Mouse (Mus musculus) regulatory T cell (primary cell): ENCODE results near the gene Ptpn13.

ENCODE experiments used
- in situ Hi-C: fragments of 300-600 bp; cut with MboI, MseI; formaldehyde crosslinking; loops from one replicate; pipeline ENCODE4 v1.15.1; 2025; ENCODE audit warnings: high pct_unique_total_duplicates

The Ptpn13 gene

GRCm38 (mm10) chr5:103516555-103516954 lies 91.6 kb downstream of the Ptpn13 start:
- in situ Hi-C loops = no loop called here

DNA sequence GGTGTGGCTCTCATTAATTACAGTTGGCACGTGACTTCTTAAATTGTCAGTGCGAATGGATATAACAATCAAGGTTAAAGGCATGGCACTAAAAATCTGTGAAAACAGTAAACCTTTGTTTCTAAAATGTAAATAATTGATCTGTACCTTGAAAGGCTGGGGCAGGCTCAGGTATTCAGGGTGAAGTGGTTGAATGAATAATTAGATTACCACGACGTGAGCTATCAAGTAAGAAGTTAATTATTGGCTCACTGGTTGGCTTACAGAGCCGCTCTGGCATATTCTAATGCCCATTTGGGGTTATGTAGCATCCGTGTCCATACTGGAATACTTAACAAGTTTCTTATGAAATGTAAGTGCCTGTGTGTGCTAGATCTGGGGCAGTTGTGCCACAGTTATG lies 92.6 kb downstream of the Ptpn13 start:
- in situ Hi-C loops = no loop called here

GRCm38 (mm10) chr5:103518797-103519468 lies 93.9 kb downstream of the Ptpn13 start:
- in situ Hi-C loops = no loop called here

DNA sequence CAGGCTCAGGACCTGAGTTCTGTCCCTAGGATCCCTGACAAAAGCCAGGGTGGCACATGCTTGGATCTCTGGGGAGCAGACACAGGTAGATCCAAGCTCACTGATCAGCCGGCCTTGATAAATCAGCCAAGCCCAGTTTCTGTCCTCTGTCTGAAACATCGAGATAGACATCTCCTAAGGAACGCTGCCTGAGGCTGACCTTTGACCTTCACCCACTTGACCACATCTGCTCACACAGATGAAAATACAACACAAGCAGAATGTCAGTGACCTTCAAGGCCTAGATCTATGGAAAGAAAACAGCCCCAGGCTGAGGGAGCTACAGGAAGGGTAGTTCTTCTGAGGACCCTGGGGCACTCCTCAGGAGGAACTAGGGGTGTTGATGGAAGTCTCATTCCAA lies 97.4 kb downstream of the Ptpn13 start:
- in situ Hi-C loops = no loop called here

- in situ Hi-C loops = no loop called here
Measured at GRCm38 (mm10) chr5:103526668-103527436, 101.9 kb downstream of the Ptpn13 start.

GRCm38 (mm10) chr5:103527437-103527718 lies 102.4 kb downstream of the Ptpn13 start:
- in situ Hi-C loops = no loop called here

- in situ Hi-C loops = no loop called here
Measured at GRCm38 (mm10) chr5:103530214-103530613, 105.2 kb downstream of the Ptpn13 start.

DNA sequence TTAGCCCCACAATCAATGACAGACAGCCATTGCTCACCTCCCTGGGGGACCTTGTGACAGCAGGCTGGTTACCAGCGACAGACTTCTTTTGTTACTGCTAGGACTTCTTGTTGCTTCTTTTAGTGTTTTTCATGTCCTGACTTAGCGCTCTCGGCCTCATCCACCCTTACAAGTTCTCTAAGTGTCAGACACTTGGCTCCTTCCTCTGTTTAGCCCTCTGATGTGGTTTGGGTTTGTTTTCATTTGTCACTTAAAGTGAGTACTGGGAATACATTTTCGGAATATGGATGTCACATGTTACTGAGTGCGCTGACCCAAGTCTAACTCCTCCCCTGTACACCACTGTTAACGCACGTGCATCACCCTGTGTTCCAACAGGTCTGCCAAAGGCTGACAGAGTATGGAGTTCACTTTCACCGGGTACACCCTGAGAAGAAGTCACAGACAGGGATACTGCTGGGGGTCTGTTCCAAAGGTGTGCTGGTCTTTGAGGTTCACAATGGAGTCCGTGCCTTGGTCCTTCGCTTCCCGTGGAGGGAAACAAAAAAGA lies 107.9 kb downstream of the Ptpn13 start:
- in situ Hi-C loops = no loop called here

DNA sequence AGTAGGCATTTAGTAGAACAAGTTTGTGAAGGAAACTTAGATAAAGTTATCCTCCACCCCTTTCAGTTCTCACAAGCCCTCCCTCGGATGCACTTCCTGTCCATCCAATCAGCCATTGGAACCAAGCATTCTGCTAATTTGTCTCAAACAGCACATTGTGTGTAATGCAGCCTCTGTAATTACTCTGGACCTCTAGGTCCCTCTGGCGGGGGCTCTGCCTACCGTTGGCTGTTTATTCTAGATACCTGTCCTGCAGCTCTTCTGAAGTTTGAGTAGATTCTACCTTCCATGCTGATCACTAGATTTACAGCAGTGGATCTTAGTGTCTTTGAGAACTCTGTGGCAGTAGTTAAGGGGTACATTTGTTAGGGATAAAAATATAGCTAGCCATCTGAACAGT lies 109.5 kb downstream of the Ptpn13 start:
- in situ Hi-C loops = no loop called here

GRCm38 (mm10) chr5:103537429-103537828 lies 112.4 kb downstream of the Ptpn13 start:
- in situ Hi-C loops = no loop called here

GRCm38 (mm10) chr5:103540612-103541011 lies 115.6 kb downstream of the Ptpn13 start:
- in situ Hi-C loops = no loop called here

DNA sequence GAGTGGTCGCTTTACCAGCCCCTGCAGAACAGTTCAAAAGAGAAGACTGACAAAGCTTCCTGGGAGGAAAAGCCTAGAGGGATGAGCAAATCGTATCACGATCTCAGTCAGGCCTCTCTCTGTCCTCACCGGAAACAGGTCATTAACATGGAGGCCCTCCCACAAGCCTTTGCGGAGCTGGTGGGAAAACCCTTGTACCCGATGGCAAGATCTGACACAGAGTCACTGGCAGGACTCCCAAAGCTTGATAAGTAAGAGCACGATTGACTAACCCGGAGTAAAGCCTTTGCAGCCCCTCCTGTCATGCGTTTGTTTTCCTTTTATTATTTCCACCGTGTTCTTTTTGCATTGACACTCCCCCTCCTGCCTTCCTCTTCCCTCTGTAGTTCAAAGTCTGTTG lies 116.1 kb downstream of the Ptpn13 start:
- in situ Hi-C loops = no loop called here

- in situ Hi-C loops = no loop called here
Measured at GRCm38 (mm10) chr5:103541542-103541941, 116.5 kb downstream of the Ptpn13 start.

GRCm38 (mm10) chr5:103545381-103546000 lies 120.5 kb downstream of the Ptpn13 start:
- in situ Hi-C loops = no loop called here

DNA sequence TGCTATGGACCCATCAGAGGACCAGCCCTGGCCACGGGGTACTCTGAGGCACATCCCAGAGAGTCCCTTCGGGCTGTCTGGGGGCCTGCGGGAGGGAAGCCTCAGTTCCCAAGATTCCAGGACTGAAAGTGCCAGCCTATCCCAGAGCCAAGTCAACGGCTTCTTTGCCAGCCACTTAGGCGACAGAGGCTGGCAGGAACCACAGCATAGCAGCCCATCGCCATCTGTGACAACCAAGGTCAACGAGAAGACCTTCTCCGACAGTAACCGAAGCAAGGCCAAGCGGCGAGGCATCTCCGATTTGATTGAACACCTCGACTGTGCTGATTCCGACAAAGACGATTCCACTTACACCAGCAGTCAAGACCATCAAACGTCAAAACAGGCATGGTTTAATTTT lies 129.8 kb downstream of the Ptpn13 start:
- in situ Hi-C loops = no loop called here

- in situ Hi-C loops = no loop called here
Measured at GRCm38 (mm10) chr5:103560546-103560945, 135.6 kb downstream of the Ptpn13 start.

- in situ Hi-C loops = no loop called here
Measured at GRCm38 (mm10) chr5:103568034-103568433, 143.0 kb downstream of the Ptpn13 start.

DNA sequence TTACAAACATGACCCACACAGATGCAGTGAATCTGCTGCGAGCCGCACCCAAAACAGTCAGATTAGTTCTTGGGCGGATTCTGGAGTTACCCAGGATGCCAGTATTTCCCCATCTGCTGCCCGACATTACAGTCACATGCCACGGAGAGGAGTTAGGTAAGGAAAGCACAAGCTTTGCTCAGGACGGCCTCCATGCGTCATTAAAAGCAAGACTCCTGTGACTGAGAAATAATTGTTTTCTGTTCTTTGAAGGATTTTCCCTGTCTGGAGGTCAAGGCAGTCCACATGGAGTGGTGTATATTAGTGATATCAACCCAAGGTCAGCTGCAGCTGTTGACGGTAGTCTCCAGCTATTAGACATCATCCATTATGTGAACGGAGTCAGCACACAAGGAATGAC lies 144.5 kb downstream of the Ptpn13 start:
- in situ Hi-C loops = no loop called here

- in situ Hi-C loops = no loop called here
Measured at GRCm38 (mm10) chr5:103579680-103580420, 154.9 kb downstream of the Ptpn13 start.

DNA sequence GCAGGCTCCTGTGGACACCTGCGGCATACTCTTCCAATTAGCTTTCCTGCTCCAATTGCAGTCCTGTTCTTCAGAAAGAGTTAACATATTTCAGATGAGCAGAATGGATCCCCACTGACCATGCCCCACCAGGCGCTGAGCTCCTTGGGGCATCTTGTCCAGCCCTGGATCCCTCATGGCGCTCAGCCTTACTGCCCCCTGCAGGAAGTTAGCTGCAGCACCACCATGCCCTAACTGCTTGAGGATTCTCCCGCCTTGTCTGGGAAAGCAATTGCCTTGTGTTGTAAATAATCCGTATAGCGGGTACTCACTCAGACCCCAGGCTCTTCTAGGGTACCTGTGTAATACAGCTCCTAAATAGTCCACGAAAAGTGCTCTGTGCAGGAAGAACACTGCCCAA lies 162.2 kb downstream of the Ptpn13 start:
- in situ Hi-C loops = no loop called here

DNA sequence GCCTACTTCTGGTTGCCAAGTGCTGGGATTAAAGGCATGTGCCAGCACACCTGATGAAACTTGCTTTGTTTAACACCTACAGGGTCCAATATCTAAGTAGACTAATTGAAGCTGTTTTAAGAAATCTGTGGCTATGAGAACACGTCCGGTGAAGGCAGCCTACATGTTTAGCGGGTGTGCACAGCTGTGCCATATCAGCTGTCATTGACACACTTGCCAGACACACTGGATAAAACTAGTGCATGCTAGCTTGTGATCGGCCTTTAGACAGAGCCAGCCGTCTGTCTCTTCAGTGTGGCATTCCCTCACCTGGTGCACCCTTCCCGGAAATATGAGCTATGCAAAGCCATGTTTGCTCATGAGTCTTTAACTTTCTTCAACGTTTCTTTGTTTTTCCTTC lies 166.9 kb downstream of the Ptpn13 start:
- in situ Hi-C loops = no loop called here

GRCm38 (mm10) chr5:103592706-103593105 lies 167.7 kb downstream of the Ptpn13 start:
- in situ Hi-C loops = no loop called here
